Mouse (Mus musculus) induced T-regulatory cell, adult 2 months (primary cell): ENCODE data around the gene Tnik.
A peak's percentile ranks its signal among the peaks of the same experiment; 100 is the strongest.

Source experiments
- DNase-seq: peaks from one replicate; pipeline ENCODE4 v3.0.0-alpha.2; 2012; ENCODE audit warnings: low read depth

Tnik gene

GRCm38 (mm10) chr3:28467871-28468285 lies 204.9 kb downstream of the Tnik start:
- DNase-seq: no peak

GRCm38 (mm10) chr3:28473439-28473838 lies 210.4 kb downstream of the Tnik start:
- no peak for DNase-seq

GRCm38 (mm10) chr3:28477373-28477772 lies 214.4 kb downstream of the Tnik start:
- DNase-seq: no peak

- no peak for DNase-seq
These were observed 222.7 kb downstream of the Tnik start for GRCm38 (mm10) chr3:28485716-28486115.

GRCm38 (mm10) chr3:28487418-28487817 lies 224.4 kb downstream of the Tnik start:
- DNase-seq: no peak

GRCm38 (mm10) chr3:28491085-28492041 lies 228.3 kb downstream of the Tnik start:
- DNase-seq: no peak

- no peak for DNase-seq
These were observed 233.9 kb downstream of the Tnik start for GRCm38 (mm10) chr3:28496806-28497502.

GRCm38 (mm10) chr3:28497503-28497857 lies 234.5 kb downstream of the Tnik start:
- DNase-seq: no peak

GRCm38 (mm10) chr3:28502697-28503096 lies 239.7 kb downstream of the Tnik start:
- DNase-seq: no peak

- DNase-seq: no peak
These were observed 246.4 kb downstream of the Tnik start for GRCm38 (mm10) chr3:28509337-28509935.

- DNase-seq: no peak
These were observed 260.0 kb downstream of the Tnik start for GRCm38 (mm10) chr3:28523004-28523482.

- DNase-seq: no peak
These were observed 260.6 kb downstream of the Tnik start for GRCm38 (mm10) chr3:28523541-28524165.

- DNase-seq: no peak
These were observed 261.5 kb downstream of the Tnik start for GRCm38 (mm10) chr3:28524562-28524961.

- DNase-seq: no peak
These were observed 263.7 kb downstream of the Tnik start for GRCm38 (mm10) chr3:28526671-28527070.

GRCm38 (mm10) chr3:28527231-28527630 lies 264.2 kb downstream of the Tnik start:
- DNase-seq: no peak

GRCm38 (mm10) chr3:28529548-28529947 lies 266.5 kb downstream of the Tnik start:
- no peak for DNase-seq

GRCm38 (mm10) chr3:28531294-28531956 lies 268.4 kb downstream of the Tnik start:
- no peak for DNase-seq

GRCm38 (mm10) chr3:28532666-28533065 lies 269.7 kb downstream of the Tnik start:
- no peak for DNase-seq

GRCm38 (mm10) chr3:28540121-28540520 lies 277.1 kb downstream of the Tnik start:
- DNase-seq: no peak

GRCm38 (mm10) chr3:28542941-28543340 lies 279.9 kb downstream of the Tnik start:
- no peak for DNase-seq

- DNase-seq: peak; percentile 49
These were observed 280.5 kb downstream of the Tnik start for GRCm38 (mm10) chr3:28543380-28543984.
